Mouse (Mus musculus): ENCODE results near the gene Setd1b. TPM values are rescaled to one million over a fixed set of nuclear protein-coding genes. Genes with fewer than 3 reads are reported as not detected.

The Setd1b gene
- polyA plus RNA-seq, 1 experiment from 2014 or later: 8.1 TPM

DNA sequence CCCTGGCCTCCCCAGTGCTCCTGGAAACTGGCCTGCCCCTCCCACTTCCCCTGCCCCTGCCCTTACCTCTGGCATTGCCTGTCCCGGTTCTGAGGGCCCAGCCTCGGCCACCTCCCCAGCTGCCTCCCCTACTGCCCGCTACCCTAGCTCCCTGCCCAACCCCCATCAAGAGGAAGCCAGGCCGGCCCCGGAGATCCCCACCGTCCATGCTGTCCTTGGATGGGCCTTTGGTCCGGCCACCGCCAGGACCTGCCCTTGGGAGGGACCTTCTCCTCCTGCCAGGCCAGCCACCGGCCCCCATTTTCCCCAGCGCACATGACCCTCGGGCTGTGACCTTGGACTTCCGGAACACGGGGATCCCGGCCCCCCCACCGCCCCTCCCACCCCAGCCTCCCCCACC lies 18.3 kb downstream of the Setd1b start:
- H3K4me3 ChIP-seq: no peak overlapping the region
- no peaks in the 10 kb centered on the region for H3K4me1 ChIP-seq
- no peak overlapping the region for H3K27ac ChIP-seq (replicated peaks)
- WGBS: 92% methylated on average over 15 of the region's 15 CpGs
- DNase-seq (ENCODE audit: low spot score): no peak
- H3K27me3 ChIP-seq (replicated peaks; ENCODE audit: low read depth, poor library complexity, severe bottlenecking): no peaks in the 10 kb centered on the region
- H3K36me3 ChIP-seq (replicated peaks): peaks cover 93% of the 10 kb centered on the region
- no peaks in the 10 kb centered on the region for H3K9me3 ChIP-seq

DNA sequence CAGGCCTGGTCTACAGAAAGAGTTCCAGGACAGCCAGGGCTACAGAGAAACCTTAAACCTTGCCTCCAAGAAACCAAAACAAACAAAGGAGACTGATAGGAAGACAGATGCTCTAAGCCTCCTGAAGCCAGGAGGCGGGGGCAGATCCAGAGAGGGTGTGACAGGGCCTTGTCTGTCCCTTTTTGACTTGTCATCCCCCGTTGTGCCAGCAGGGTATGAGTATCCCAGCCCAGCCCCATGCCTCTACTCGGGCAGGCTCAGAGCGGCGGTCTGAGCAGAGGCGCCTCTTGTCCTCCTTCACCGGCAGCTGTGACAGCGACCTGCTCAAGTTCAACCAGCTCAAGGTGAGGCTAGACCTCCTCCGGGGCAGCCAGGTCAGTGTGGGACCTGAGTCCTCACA lies 20.9 kb downstream of the Setd1b start:
- Histone ChIP-seq H3K4me3 (no peak overlapping the region), H3K27me3 (replicated peaks; ENCODE audit: low read depth, poor library complexity, severe bottlenecking) (no peaks in the 10 kb centered on the region), H3K9me3 (no peaks in the 10 kb centered on the region), H3K4me1 (no peaks in the 10 kb centered on the region), H3K36me3 (replicated peaks) (peaks cover 94% of the 10 kb centered on the region), H3K27ac (replicated peaks) (no peak overlapping the region)
- DNase-seq (ENCODE audit: low spot score): peak; percentile 27
- WGBS: 81% methylated on average over 9 of the region's 9 CpGs

DNA sequence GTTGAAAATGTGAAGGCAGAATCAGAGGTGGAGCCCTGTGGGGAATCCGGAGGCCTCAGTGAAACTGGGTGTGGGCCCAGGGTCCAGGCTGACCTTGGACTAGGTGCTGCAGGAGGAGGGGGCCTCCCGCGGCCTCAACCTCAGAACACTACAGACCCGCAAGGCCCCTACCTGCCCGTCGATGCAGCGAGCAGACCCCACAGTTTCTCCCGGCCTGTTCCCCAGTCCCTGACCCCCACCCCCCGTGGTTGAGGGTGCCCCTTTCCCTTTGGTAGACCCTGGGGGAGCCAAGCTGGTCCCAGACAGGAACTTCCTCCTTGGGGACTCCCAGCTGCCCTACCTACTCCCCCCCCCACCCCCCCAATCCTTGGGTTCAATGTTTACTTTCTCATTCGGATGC lies 24.4 kb downstream of the Setd1b start:
- no peak overlapping the region for H3K27ac ChIP-seq (replicated peaks)
- WGBS: 92% methylated on average over 10 of the region's 10 CpGs
- peaks cover 61% of the 10 kb centered on the region for H3K36me3 ChIP-seq (replicated peaks)
- H3K4me3 ChIP-seq: no peak overlapping the region
- no peak for DNase-seq (ENCODE audit: low spot score)
- H3K9me3 ChIP-seq: no peaks in the 10 kb centered on the region
- no peaks in the 10 kb centered on the region for H3K27me3 ChIP-seq (replicated peaks; ENCODE audit: low read depth, poor library complexity, severe bottlenecking)
- H3K4me1 ChIP-seq: peaks cover 12% of the 10 kb centered on the region

DNA sequence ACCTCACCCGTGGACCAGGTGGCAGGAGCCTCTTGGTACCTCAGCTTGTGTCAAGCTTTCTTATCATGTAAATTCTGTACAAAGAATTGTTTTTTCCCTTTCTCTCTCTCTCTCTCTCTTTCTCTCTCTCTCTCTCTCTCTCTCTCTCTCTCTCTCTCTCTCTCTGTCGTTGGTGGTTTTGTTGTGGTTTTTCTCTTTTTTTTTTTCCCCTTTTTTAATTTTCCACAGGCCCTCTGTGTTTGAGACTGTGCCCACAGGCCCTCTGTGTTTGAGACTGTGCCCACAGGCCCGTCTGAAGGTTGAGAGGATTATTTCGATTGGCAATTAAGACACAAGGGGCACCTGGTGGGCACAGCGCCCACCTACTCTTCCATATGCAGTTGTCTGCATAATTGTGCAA lies 25.6 kb downstream of the Setd1b start:
- H3K9me3 ChIP-seq: no peaks in the 10 kb centered on the region
- peaks cover 49% of the 10 kb centered on the region for H3K36me3 ChIP-seq (replicated peaks)
- peaks cover 24% of the 10 kb centered on the region for H3K4me1 ChIP-seq
- no peak overlapping the region for H3K4me3 ChIP-seq
- 80% methylated on average over 5 of the region's 5 CpGs for WGBS
- no peaks in the 10 kb centered on the region for H3K27me3 ChIP-seq (replicated peaks; ENCODE audit: low read depth, poor library complexity, severe bottlenecking)
- no peak overlapping the region for H3K27ac ChIP-seq (replicated peaks)
- no peak for DNase-seq (ENCODE audit: low spot score)

DNA sequence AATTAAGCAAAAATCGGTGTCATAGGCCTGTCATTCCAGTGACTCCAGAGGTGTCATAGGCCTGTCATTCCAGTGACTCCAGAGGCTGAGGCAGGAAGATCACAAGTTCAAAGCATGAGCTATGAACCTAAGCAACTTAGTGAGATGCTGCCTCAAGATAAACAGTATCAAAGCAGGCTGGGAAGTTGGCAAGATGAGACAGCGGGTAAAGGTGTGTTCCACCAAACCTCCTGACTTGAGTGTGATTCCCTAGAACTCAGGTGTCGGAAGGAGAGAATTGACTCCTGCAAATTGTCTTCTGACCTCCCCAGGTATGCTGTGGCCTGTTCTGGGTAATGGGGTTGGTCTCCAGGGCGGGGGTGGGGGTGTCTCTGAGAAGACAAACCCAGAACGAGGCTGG lies 27.3 kb downstream of the Setd1b start, which contains the start of gene Psmd9:
TSS of gene Psmd9 (plus strand) at position 130 of the 400 bp plus-strand sequence.
- Histone ChIP-seq H3K4me1 (peaks cover 29% of the 10 kb centered on the region), H3K36me3 (replicated peaks) (peaks cover 32% of the 10 kb centered on the region), H3K9me3 (no peaks in the 10 kb centered on the region), H3K27me3 (replicated peaks; ENCODE audit: low read depth, poor library complexity, severe bottlenecking) (no peaks in the 10 kb centered on the region), H3K4me3 (no peak within 1 kb of the TSS), H3K27ac (replicated peaks) (no peak within 1 kb of the TSS)
- DNase-seq (ENCODE audit: low spot score): no peak
- whole genome bisulfite sequencing: 83% methylated on average over 5 of the region's 5 CpGs

DNA sequence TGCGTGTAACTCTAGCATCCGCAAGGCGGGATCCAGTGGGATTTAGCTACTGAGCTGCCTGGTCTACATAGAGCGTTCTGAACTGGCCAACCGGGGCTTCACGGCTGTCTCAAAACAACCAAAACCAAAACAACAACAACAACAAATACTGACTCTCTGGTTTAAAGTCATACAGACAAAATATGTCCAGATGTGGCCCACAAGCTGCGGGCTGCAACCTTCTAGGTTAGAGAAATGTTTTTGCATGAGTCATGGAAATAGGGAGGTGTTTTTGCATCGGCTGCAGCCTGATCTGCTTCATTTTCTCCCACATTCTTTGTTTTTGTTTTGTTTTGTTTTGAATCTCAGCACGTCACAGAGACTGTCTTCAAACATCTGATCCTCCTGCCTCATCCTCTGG lies 28.4 kb downstream of the Setd1b start:
- H3K27ac ChIP-seq (replicated peaks): no peak overlapping the region
- peaks cover 29% of the 10 kb centered on the region for H3K4me1 ChIP-seq
- no peak overlapping the region for H3K4me3 ChIP-seq
- peaks cover 26% of the 10 kb centered on the region for H3K36me3 ChIP-seq (replicated peaks)
- no peaks in the 10 kb centered on the region for H3K27me3 ChIP-seq (replicated peaks; ENCODE audit: low read depth, poor library complexity, severe bottlenecking)
- no peaks in the 10 kb centered on the region for H3K9me3 ChIP-seq
- DNase-seq (ENCODE audit: low spot score): no peak
- WGBS: 73% methylated on average over 9 of the region's 9 CpGs

DNA sequence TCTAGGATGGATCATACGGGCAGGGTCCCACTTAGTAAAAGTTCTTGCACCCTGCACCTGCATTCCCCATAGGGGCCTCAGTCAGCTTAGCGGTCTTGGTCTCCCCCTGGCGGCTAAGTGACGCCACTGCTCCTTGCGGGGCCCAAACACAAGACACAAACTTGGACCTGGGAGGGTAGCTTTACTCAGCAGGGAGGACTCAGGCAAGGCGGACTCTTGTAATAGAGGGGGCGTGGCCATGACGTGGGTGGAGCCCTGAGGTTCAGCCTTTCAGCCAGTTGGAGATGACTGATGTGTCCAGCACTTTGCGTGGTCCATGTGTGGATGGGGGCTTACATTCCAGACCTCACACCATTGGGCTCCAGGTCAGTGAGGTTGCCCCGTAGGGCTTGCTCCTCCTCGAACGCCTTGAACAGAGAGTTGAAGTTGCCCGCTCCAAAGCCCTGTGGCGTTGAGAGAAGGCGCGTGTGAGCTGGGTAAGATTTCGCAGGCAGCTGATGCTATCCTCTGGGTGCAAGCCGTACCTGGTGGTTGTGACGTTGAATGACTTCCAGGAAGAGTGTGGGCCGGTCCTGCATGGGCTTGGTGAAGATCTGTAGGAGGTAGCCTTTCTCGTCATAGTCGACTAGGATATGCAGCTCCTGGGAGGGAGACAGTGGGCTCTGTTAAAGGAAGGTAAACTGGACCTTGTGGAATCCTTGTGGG lies 29.8 kb downstream of the Setd1b start:
- Histone ChIP-seq H3K4me3 (peak overlapping the region; percentile 51), H3K4me1 (peaks cover 29% of the 10 kb centered on the region), H3K27me3 (replicated peaks; ENCODE audit: low read depth, poor library complexity, severe bottlenecking) (no peaks in the 10 kb centered on the region), H3K9me3 (no peaks in the 10 kb centered on the region), H3K27ac (replicated peaks) (peak overlapping the region; percentile 45), H3K36me3 (replicated peaks) (peaks cover 12% of the 10 kb centered on the region)
- 13% methylated on average over 22 of the region's 22 CpGs for WGBS
- peak; percentile 92 for DNase-seq (ENCODE audit: low spot score)

DNA sequence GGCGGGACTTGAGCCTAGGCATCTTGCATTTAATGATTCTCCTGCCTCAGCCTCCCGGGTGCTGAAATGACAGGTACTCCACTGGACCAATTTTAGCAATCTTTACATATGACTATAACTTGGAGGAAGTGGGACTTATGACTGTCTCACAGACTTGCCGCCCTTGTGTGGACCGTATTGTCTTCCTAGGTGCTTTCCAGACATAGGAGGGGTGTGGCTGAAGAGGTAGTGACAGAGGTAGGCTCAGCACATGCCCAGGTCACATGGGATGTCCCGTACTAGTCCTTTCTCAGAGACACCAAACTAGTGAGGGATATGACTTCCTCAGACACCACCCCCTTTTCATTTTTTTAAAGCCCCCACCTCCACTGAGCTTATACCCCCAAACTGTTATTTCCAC lies 36.8 kb downstream of the Setd1b start:
- 0 out of 2 replicates have a peak, but pooled peaks cover 3% of the 10 kb centered on the region for H3K4me1 ChIP-seq
- no peaks in the 10 kb centered on the region for H3K36me3 ChIP-seq (replicated peaks)
- H3K9me3 ChIP-seq: no peaks in the 10 kb centered on the region
- no peak for DNase-seq (ENCODE audit: low spot score)
- 92% methylated on average over 5 of the region's 5 CpGs for WGBS
- no peak overlapping the region for H3K4me3 ChIP-seq
- H3K27me3 ChIP-seq (replicated peaks; ENCODE audit: low read depth, poor library complexity, severe bottlenecking): no peaks in the 10 kb centered on the region
- H3K27ac ChIP-seq (replicated peaks): no peak overlapping the region

DNA sequence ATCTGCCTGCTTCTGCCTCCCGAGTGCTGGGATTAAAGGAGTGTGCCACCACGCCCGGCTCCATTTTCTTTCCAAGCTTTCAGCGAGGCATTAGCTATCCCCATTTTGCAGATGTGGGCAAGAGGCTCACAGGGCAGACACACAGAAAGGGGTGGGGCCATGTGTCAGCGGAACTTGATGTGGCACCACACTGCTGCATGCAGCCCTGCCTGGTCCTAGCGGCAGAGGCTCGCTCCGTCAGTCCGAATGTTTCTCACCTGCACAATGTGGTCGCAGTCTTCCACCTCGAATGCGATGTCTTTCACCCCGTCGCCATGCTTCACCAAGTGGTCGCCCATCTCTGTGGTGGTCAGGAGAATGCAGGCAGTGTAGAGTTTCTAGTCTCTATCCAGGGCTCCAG lies 38.4 kb downstream of the Setd1b start:
- H3K27me3 ChIP-seq (replicated peaks; ENCODE audit: low read depth, poor library complexity, severe bottlenecking): no peaks in the 10 kb centered on the region
- H3K36me3 ChIP-seq (replicated peaks): no peaks in the 10 kb centered on the region
- no peaks in the 10 kb centered on the region for H3K9me3 ChIP-seq
- no peak overlapping the region for H3K27ac ChIP-seq (replicated peaks)
- WGBS: 91% methylated on average over 15 of the region's 15 CpGs
- H3K4me3 ChIP-seq: no peak overlapping the region
- 0 out of 2 replicates have a peak, but pooled peaks cover 3% of the 10 kb centered on the region for H3K4me1 ChIP-seq
- no peak for DNase-seq (ENCODE audit: low spot score)

DNA sequence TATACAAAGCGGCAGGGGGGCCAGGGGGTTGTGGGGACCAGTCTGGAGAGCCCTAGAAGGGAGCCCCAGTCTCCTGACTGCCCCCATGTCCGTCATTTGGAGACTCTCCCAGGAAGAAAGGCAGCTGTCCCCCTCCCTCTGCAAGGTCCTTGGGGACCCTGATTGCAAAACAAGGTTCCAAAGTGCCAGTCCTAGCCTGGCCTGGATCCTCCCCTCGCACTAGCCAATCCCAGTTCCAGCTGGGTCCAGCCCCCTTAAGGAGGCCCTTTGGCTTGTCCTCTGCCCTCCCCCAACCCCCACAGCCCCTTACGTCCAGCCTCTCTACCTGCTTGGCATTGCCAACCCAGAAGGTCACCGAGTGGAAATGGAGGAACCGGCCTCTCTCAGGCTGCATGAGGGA lies 39.5 kb downstream of the Setd1b start:
- 79% methylated on average over 6 of the region's 6 CpGs for WGBS

DNA sequence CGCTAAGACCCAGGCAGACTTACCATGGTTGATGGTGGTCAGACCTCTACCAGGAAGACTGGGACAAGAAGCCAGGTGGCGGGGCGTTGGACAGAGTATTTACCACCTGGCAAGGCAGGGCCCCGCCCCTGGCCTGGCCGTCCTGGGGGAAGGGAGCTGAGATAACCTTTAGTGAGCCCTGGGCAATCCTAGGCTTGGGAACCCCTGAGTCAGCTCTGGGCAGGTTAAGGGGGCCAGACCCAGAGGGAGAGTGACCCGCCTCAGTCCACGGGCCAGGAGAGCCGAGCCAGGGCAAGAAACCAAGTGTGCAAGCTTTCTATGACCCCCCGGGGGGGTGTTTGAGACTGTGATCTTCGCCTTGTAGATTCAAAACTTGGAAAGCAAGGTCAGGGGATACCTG lies 40.7 kb downstream of the Setd1b start, which contains the start of gene Hpd:
TSS of gene Hpd (minus strand) at position 77 of the 400 bp plus-strand sequence.
- H3K36me3 ChIP-seq (replicated peaks): no peaks in the 10 kb centered on the region
- no peaks in the 10 kb centered on the region for H3K27me3 ChIP-seq (replicated peaks; ENCODE audit: low read depth, poor library complexity, severe bottlenecking)
- 0 out of 2 replicates have a peak, but pooled peaks cover 3% of the 10 kb centered on the region for H3K4me1 ChIP-seq
- no peaks in the 10 kb centered on the region for H3K9me3 ChIP-seq
- 89% methylated on average over 10 of the region's 10 CpGs for WGBS
- H3K4me3 ChIP-seq: no peak within 1 kb of the TSS
- no peak for DNase-seq (ENCODE audit: low spot score)
- H3K27ac ChIP-seq (replicated peaks): no peak within 1 kb of the TSS

More for the DNA sequence above, 39.5 kb downstream of the Setd1b start:
- H3K27me3 ChIP-seq (replicated peaks; ENCODE audit: low read depth, poor library complexity, severe bottlenecking): no peaks in the 10 kb centered on the region
- no peak overlapping the region for H3K27ac ChIP-seq (replicated peaks)
- H3K4me3 ChIP-seq: no peak overlapping the region
- H3K9me3 ChIP-seq: no peaks in the 10 kb centered on the region
- H3K36me3 ChIP-seq (replicated peaks): no peaks in the 10 kb centered on the region
- no peak for DNase-seq (ENCODE audit: low spot score)
- 0 out of 2 replicates have a peak, but pooled peaks cover 3% of the 10 kb centered on the region for H3K4me1 ChIP-seq

DNA sequence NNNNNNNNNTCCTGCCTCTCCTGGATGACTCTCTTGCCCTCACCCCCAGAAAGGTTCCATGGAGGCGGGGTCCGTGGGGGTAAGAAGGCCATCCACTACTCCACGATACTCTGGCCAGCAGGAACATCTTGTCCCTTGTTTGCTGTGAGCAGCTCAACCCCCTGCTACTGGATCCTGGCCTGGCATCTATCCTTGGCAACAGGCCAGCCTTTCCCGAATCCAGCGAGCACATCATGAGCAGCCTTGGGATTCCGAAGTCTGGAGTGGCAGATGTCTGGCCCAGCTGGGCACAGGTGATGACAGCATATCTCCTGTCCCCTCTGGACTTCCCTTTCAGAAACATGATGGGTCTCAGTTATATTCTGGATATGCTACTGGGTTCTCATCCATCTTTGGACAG lies 44.0 kb downstream of the Setd1b start:
- Histone ChIP-seq H3K27me3 (replicated peaks; ENCODE audit: low read depth, poor library complexity, severe bottlenecking) (no peaks in the 10 kb centered on the region), H3K27ac (replicated peaks) (no peak overlapping the region), H3K36me3 (replicated peaks) (no peaks in the 10 kb centered on the region), H3K4me3 (no peak overlapping the region), H3K9me3 (no peaks in the 10 kb centered on the region), H3K4me1 (0 out of 2 replicates have a peak, but pooled peaks cover 3% of the 10 kb centered on the region)
- no peak for DNase-seq (ENCODE audit: low spot score)
- WGBS: 87% methylated on average over 6 of the region's 6 CpGs

DNA sequence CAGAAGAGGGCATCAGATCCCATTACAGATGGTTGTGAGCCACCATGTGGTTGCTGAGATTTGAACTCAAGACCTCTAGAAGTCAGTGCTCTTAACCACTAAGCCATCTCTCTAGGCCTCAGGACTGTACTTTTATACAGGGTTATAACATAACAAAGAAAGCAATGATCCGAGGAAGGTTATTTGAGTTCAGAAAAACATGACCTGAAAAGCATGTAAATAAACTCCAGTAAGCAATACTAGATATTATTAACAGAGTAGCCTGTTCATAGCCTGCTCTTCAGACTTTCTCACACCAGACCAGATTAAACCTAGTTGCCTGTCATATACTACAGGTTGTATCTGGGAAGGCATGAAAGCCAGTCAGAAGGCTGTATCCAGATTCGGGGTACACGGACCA lies 45.3 kb downstream of the Setd1b start:
- 88% methylated on average over 3 of the region's 3 CpGs for WGBS
- Histone ChIP-seq H3K36me3 (replicated peaks) (no peaks in the 10 kb centered on the region), H3K27me3 (replicated peaks; ENCODE audit: low read depth, poor library complexity, severe bottlenecking) (no peaks in the 10 kb centered on the region), H3K27ac (replicated peaks) (no peak overlapping the region), H3K4me1 (no peaks in the 10 kb centered on the region), H3K9me3 (no peaks in the 10 kb centered on the region), H3K4me3 (no peak overlapping the region)
- no peak for DNase-seq (ENCODE audit: low spot score)

Data from embryonic facial prominence, embryonic 10.5 days (tissue).